Mouse (Mus musculus) CH12.LX (cell line): ENCODE data around the gene Sertad1. TPM values are rescaled to one million over a fixed set of nuclear protein-coding genes. Genes with fewer than 3 reads are reported as not detected.

Experiments
- DNase-seq: peaks from one replicate; pipeline ENCODE4 v3.0.0-alpha.2; 2013; ENCODE audit errors: extremely low read depth
- H3K27ac ChIP-seq: 2 replicates; pipeline ENCODE4 v1.5.1; 2012; ENCODE audit warnings: low read depth, mild to moderate bottlenecking, control low read depth, moderate library complexity; ENCODE audit not compliant: insufficient read depth
- H3K27me3 ChIP-seq: replicated peaks from 2 replicates; pipeline ENCODE3; 2012; ENCODE audit warnings: inconsistent platforms
- H3K36me3 ChIP-seq, 2 experiments: replicated peaks in 1 of 2; 2 replicates each; pipeline versions ENCODE3 to v1.6.1; 2012; ENCODE audit warnings: inconsistent platforms in 1 of 2, low read length in 1 of 2, mild to moderate bottlenecking in 1 of 2, mixed read lengths in 1 of 2, moderate library complexity in 1 of 2; ENCODE audit not compliant: control insufficient read depth in 1 of 2, insufficient read depth in 1 of 2
- H3K4me1 ChIP-seq, 2 experiments: 2 replicates each; pipeline ENCODE4 v1.6.1; 2012; ENCODE audit warnings: inconsistent platforms in 1 of 2, moderate library complexity in 1 of 2; ENCODE audit not compliant: insufficient read depth in 2 of 2, control insufficient read depth in 1 of 2
- H3K4me2 ChIP-seq: 2 replicates; pipeline ENCODE4 v1.6.1; 2012; ENCODE audit warnings: low read depth, mild to moderate bottlenecking, control low read depth; ENCODE audit not compliant: poor library complexity, insufficient read depth, severe bottlenecking
- H3K4me3 ChIP-seq, 3 experiments: fragments of 150-350 bp in 1 of 3; sonication (generic) in 1 of 3; replicated peaks in 1 of 3; 2 replicates each; pipeline versions ENCODE3 to v1.5.1; 2011 to 2012; ENCODE audit warnings: low read depth in 2 of 3, low read length in 2 of 3, mild to moderate bottlenecking in 2 of 3, moderate library complexity in 2 of 3, control low read depth in 1 of 3, improper control_type of control experiment in 1 of 3, inconsistent platforms in 1 of 3, mixed read lengths in 1 of 3; ENCODE audit not compliant: poor library complexity in 1 of 3
- H3K79me2 ChIP-seq: replicated peaks from 2 replicates; pipeline ENCODE4 v1.6.1; 2012; ENCODE audit warnings: mild to moderate bottlenecking, moderate library complexity; ENCODE audit not compliant: control insufficient read depth, poor library complexity, insufficient read depth, severe bottlenecking; ENCODE audit errors: extremely low read depth
- H3K9ac ChIP-seq: 2 replicates; pipeline ENCODE4 v1.6.1; 2012; ENCODE audit warnings: low read depth, mild to moderate bottlenecking, control low read depth, moderate library complexity; ENCODE audit not compliant: insufficient read depth
- H3K9me3 ChIP-seq: replicated peaks from 2 replicates; pipeline ENCODE3; 2012; ENCODE audit warnings: low read length, inconsistent platforms, mixed read lengths
- BHLHE40 ChIP-seq: IDR thresholded peaks from 2 replicates; pipeline ENCODE4 v1.6.1; 2011; ENCODE audit warnings: mild to moderate bottlenecking, low read depth, low read length, improper control_type of control experiment
- CHD2 ChIP-seq: IDR thresholded peaks from 2 replicates; pipeline ENCODE4 v1.6.1; 2011; ENCODE audit warnings: low read length, improper control_type of control experiment
- CTCF ChIP-seq, 2 experiments: IDR thresholded peaks in 1 of 2; conservative IDR thresholded peaks in 1 of 2; 2 replicates each; pipeline ENCODE4 v1.5.1; 2011 to 2012; ENCODE audit warnings: low read depth in 2 of 2, low read length in 2 of 2, improper control_type of control experiment in 1 of 2, inconsistent platforms in 1 of 2, mild to moderate bottlenecking in 1 of 2, moderate library complexity in 1 of 2
- E2F4 ChIP-seq: IDR thresholded peaks from 2 replicates; pipeline ENCODE4 v1.6.1; 2011; ENCODE audit warnings: low read depth, low read length, improper control_type of control experiment; ENCODE audit not compliant: insufficient replicate concordance
- ELF1 ChIP-seq: IDR thresholded peaks from 2 replicates; pipeline ENCODE4 v1.6.1; 2014; ENCODE audit warnings: low read depth, mild to moderate bottlenecking, inconsistent platforms, low read length, improper control_type of control experiment
- ETS1 ChIP-seq: conservative IDR thresholded peaks from 2 replicates; pipeline ENCODE4 v1.6.1; 2012; ENCODE audit warnings: low read depth, mild to moderate bottlenecking, inconsistent platforms, low read length, improper control_type of control experiment, moderate library complexity
- GABPA ChIP-seq: IDR thresholded peaks from 2 replicates; pipeline ENCODE4 v1.6.1; 2012; ENCODE audit warnings: low read depth, low read length, improper control_type of control experiment, inconsistent platforms; ENCODE audit not compliant: insufficient replicate concordance
- HCFC1 ChIP-seq: IDR thresholded peaks from 2 replicates; pipeline ENCODE4 v1.6.1; 2012; ENCODE audit warnings: low read depth, mild to moderate bottlenecking, inconsistent platforms, low read length, improper control_type of control experiment
- JUN ChIP-seq: IDR thresholded peaks from 2 replicates; pipeline ENCODE4 v1.6.1; 2011; ENCODE audit warnings: low read depth, mild to moderate bottlenecking, low read length, improper control_type of control experiment, moderate library complexity; ENCODE audit not compliant: insufficient read depth
- KAT2A ChIP-seq: IDR thresholded peaks from 2 replicates; pipeline ENCODE4 v1.6.1; 2012; ENCODE audit warnings: low read length, improper control_type of control experiment, inconsistent platforms; ENCODE audit not compliant: insufficient replicate concordance
- MAX ChIP-seq: IDR thresholded peaks from 2 replicates; pipeline ENCODE4 v1.6.1; 2011; ENCODE audit warnings: low read length, improper control_type of control experiment
- MAZ ChIP-seq: IDR thresholded peaks from 2 replicates; pipeline ENCODE4 v1.6.1; 2012; ENCODE audit warnings: low read depth, mild to moderate bottlenecking, inconsistent platforms, low read length, improper control_type of control experiment, moderate library complexity
- MYC ChIP-seq: IDR thresholded peaks from 2 replicates; pipeline ENCODE4 v1.6.1; 2011; ENCODE audit warnings: low read depth, mild to moderate bottlenecking, improper control_type of control experiment, low read length
- NELFE ChIP-seq: IDR thresholded peaks from 2 replicates; pipeline ENCODE4 v1.6.1; 2011; ENCODE audit warnings: low read depth, low read length, improper control_type of control experiment
- POLR2A ChIP-seq: IDR thresholded peaks from 2 replicates; pipeline ENCODE4 v1.6.1; 2011; ENCODE audit warnings: low read depth, mild to moderate bottlenecking, improper control_type of control experiment, low read length
- POLR2AphosphoS2 ChIP-seq: IDR thresholded peaks from 2 replicates; pipeline ENCODE4 v1.6.1; 2011; ENCODE audit warnings: low read depth, low read length, improper control_type of control experiment
- SIN3A ChIP-seq: IDR thresholded peaks from 2 replicates; pipeline ENCODE4 v1.6.1; 2012; ENCODE audit warnings: low read length, improper control_type of control experiment, inconsistent platforms
- SMC3 ChIP-seq: IDR thresholded peaks from 2 replicates; pipeline ENCODE4 v1.6.1; 2011; ENCODE audit warnings: low read depth, low read length, improper control_type of control experiment
- TBP ChIP-seq: conservative IDR thresholded peaks from 2 replicates; pipeline ENCODE4 v1.6.1; 2011; ENCODE audit warnings: low read depth, low read length, improper control_type of control experiment
- UBTF ChIP-seq: IDR thresholded peaks from 2 replicates; pipeline ENCODE4 v1.6.1; 2012; ENCODE audit warnings: low read depth, mild to moderate bottlenecking, inconsistent platforms, low read length, improper control_type of control experiment, moderate library complexity
- USF1 ChIP-seq: IDR thresholded peaks from 2 replicates; pipeline ENCODE4 v1.6.1; 2014; ENCODE audit warnings: low read depth, mild to moderate bottlenecking, inconsistent platforms, low read length, improper control_type of control experiment
- USF2 ChIP-seq: conservative IDR thresholded peaks from 2 replicates; pipeline ENCODE4 v1.6.1; 2011; ENCODE audit warnings: low read depth, low read length, improper control_type of control experiment
- ZKSCAN1 ChIP-seq: IDR thresholded peaks from 2 replicates; pipeline ENCODE4 v1.6.1; 2012; ENCODE audit warnings: low read depth, inconsistent platforms, low read length, improper control_type of control experiment, borderline replicate concordance
- ZNF384 ChIP-seq: IDR thresholded peaks from 2 replicates; pipeline ENCODE4 v1.6.1; 2012; ENCODE audit warnings: low read depth, low read length, improper control_type of control experiment, inconsistent platforms
- dilution Hi-C: fragments of 300-500 bp; cut with MboI; formaldehyde crosslinking; loops from 2 replicates; pipeline ENCODE4 v1.14.3; 2020; ENCODE audit warnings: low sequenced_read_pairs; ENCODE audit not compliant: extremely low pct_unique_long_range_greater_than_20kb, extremely low pct_ligation_motif_present
- in situ Hi-C: fragments of 300-500 bp; cut with MboI; formaldehyde crosslinking; loops from 3 replicates; pipeline ENCODE4 v1.14.3; 2019; ENCODE audit warnings: low sequenced_read_pairs, low pct_ligation_motif_present, low pct_unique_long_range_greater_than_20kb, mixed read lengths
- polyA plus RNA-seq: library from polyadenylated mRNA; unstranded; fragments of >175 nt; gene quantifications from 2 replicates; pipeline ENCODE4 v1.2.1, GENCODE M21; 2012; ENCODE audit warnings: low read depth; ENCODE audit not compliant: insufficient read length
- total RNA-seq, 2 experiments: library from RNA; depleted of rRNA; stranded (reverse); fragments of 300-350 nt in 1 of 2; fragments of >200 nt in 1 of 2; gene quantifications; 2 replicates each; pipeline ENCODE4 v1.2.3; 2012 to 2014

The Sertad1 gene
- total and polyA plus RNA-seq, 3 experiments, result 5.0 to 9.1 (median 8.3) TPM

DNA sequence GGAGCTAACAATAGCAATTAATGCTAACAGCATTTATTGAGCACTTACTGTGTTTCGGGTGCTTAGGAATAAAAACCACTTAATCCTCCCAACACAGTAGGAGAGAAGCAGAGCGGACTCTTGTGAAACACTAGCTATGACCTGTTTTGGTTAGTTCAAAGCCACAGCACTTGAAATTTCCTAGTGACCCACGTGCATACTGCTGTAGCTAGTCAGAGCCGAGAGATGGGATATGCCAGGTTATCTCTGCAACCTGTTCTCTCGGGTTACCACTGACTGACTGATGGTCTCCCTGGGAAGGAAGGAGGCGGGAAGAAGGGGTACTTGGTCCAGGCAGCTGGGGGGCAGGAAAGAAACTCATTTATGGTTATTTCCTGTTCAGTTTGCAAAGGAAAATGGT lies 26.2 kb upstream of the Sertad1 start:
- in situ Hi-C loops, result no loop called here
- Histone ChIP-seq H3K79me2 (no peaks in the 10 kb centered on the region), H3K9me3 (no peaks in the 10 kb centered on the region), H3K4me3 (no peak overlapping the region), H3K27me3 (no peaks in the 10 kb centered on the region)
- no peak for DNase-seq
- TF ChIP-seq JUN (no peak), NELFE (no peak), KAT2A (no peak), GABPA (no peak), POLR2AphosphoS2 (no peak), ZKSCAN1 (no peak), CTCF (conservative IDR thresholded peaks at IDR 0.05 in 1 of 2, IDR thresholded peaks at IDR 0.05 in 1 of 2; ENCODE audit: low read depth in 2 of 2, low read length in 2 of 2) (no peak), TBP (no peak), POLR2A (no peak), E2F4 (no peak), MAX (no peak), MYC (no peak), BHLHE40 (no peak), UBTF (no peak), ELF1 (no peak), SMC3 (no peak)
- TF ChIP-seq, all 38 proteins: peak for 0
- Histone ChIP-seq H3K4me1 (no peaks in the 10 kb centered on the region), H3K4me2 (no peak overlapping the region), H3K36me3 (no peaks in the 10 kb centered on the region), H3K27ac (no peak overlapping the region), H3K9ac (no peak overlapping the region)
- dilution Hi-C loops, result no loop called here

DNA sequence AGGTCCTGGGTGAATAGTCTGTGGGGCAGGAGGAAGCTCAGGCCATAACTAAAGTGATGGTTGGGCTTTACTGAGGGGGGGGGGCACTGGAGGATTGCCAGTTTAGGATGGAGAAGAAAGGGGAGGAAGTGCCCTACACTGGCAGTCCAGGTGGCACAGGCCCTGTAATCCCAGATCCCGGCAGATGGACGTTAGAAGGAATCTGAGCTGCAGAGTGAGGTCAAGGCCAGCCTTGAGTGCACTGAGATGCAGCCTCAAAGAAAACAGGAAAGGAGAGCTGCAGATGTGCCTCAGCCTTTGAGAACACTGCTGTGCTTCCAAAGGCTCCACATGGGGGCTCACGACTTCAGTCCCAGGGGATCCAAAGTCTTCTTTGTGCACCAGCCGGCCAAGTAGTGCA lies 19.1 kb upstream of the Sertad1 start:
- Histone ChIP-seq H3K9ac (no peak overlapping the region), H3K9me3 (no peaks in the 10 kb centered on the region), H3K36me3 (no peaks in the 10 kb centered on the region), H3K4me1 (no peaks in the 10 kb centered on the region), H3K4me2 (no peak overlapping the region), H3K79me2 (no peaks in the 10 kb centered on the region), H3K4me3 (no peak overlapping the region), H3K27me3 (no peaks in the 10 kb centered on the region), H3K27ac (no peak overlapping the region)
- dilution Hi-C loops (no loop called here), in situ Hi-C loops (no loop called here)
- TF ChIP-seq BHLHE40 (no peak), ZNF384 (no peak), HCFC1 (no peak), ETS1 (no peak), USF2 (no peak), GABPA (no peak), CHD2 (no peak), MAZ (no peak), SIN3A (no peak), USF1 (no peak)
- no peak for DNase-seq
